Mouse (Mus musculus) layer of hippocampus, adult 9-11 months (tissue): Measurements from ENCODE around the gene Fbxw4.

ENCODE experiments used
- DNase-seq: peaks from one replicate; pipeline ENCODE4 v3.0.0; 2022

Fbxw4 gene

GRCm38 (mm10) chr19:45659738-45660502 lies at the start of gene Fbxw4:
Gene Fbxw4, minus strand, starts transcription at chr19:45660312.
- DNase-seq: peak; percentile 36

GRCm38 (mm10) chr19:45708704-45709103 lies 48.6 kb upstream of the Fbxw4 start:
- no peak for DNase-seq

- DNase-seq: no peak
Observed at GRCm38 (mm10) chr19:45696281-45696600, 36.1 kb upstream of the Fbxw4 start.

- DNase-seq: no peak
Observed at GRCm38 (mm10) chr19:45695496-45696280, 35.6 kb upstream of the Fbxw4 start.

GRCm38 (mm10) chr19:45694056-45694455 lies 33.9 kb upstream of the Fbxw4 start:
- no peak for DNase-seq

- peak; percentile 47 for DNase-seq
Observed at GRCm38 (mm10) chr19:45692211-45692610, 32.1 kb upstream of the Fbxw4 start.

GRCm38 (mm10) chr19:45691001-45691535 lies 31.0 kb upstream of the Fbxw4 start:
- no peak for DNase-seq

GRCm38 (mm10) chr19:45687001-45687400 lies 26.9 kb upstream of the Fbxw4 start:
- no peak for DNase-seq

- DNase-seq: no peak
Observed at GRCm38 (mm10) chr19:45683676-45684075, 23.6 kb upstream of the Fbxw4 start.

GRCm38 (mm10) chr19:45680495-45681130 lies 20.5 kb upstream of the Fbxw4 start:
- DNase-seq: no peak

- no peak for DNase-seq
Observed at GRCm38 (mm10) chr19:45676723-45677269, 16.7 kb upstream of the Fbxw4 start.

- no peak for DNase-seq
Observed at GRCm38 (mm10) chr19:45675720-45676581, 15.8 kb upstream of the Fbxw4 start.

GRCm38 (mm10) chr19:45675196-45675595 lies 15.1 kb upstream of the Fbxw4 start:
- DNase-seq: no peak

GRCm38 (mm10) chr19:45672971-45673370 lies 12.9 kb upstream of the Fbxw4 start:
- DNase-seq: no peak

GRCm38 (mm10) chr19:45668986-45669385 lies 8.9 kb upstream of the Fbxw4 start:
- no peak for DNase-seq

GRCm38 (mm10) chr19:45663851-45664250 lies 3.7 kb upstream of the Fbxw4 start:
- DNase-seq: no peak

- peak; percentile 68 for DNase-seq
Observed at GRCm38 (mm10) chr19:45660503-45660790, 335 bp upstream of the Fbxw4 start.

GRCm38 (mm10) chr19:45659301-45659737 lies 793 bp downstream of the Fbxw4 start:
- no peak for DNase-seq

GRCm38 (mm10) chr19:45658556-45659268 lies 1.4 kb downstream of the Fbxw4 start:
- no peak for DNase-seq

GRCm38 (mm10) chr19:45657828-45658227 lies 2.3 kb downstream of the Fbxw4 start:
- no peak for DNase-seq

GRCm38 (mm10) chr19:45656810-45657595 lies 3.1 kb downstream of the Fbxw4 start:
- no peak for DNase-seq
